Mouse (Mus musculus) adrenal gland, postnatal 10 days (tissue): Measurements from ENCODE around the gene Lrrc4. TPM values are rescaled to one million over a fixed set of nuclear protein-coding genes. Genes with fewer than 3 reads are reported as not detected.

Experiments
- DNase-seq: peaks from one replicate; pipeline ENCODE4 v3.0.0; 2021; ENCODE audit warnings: mixed read lengths
- total RNA-seq, 2 experiments: library from RNA; stranded (reverse); gene quantifications; 2 replicates each; pipeline ENCODE4 v1.2.3; 2021

Lrrc4 gene
- total RNA-seq, 2 experiments from 2014 or later: 5.2 to 5.9 TPM

GRCm38 (mm10) chr6:28669251-28669650 is 162.3 kb downstream of the Lrrc4 start:
- DNase-seq: no peak

GRCm38 (mm10) chr6:28667586-28667985 is 164.0 kb downstream of the Lrrc4 start:
- no peak for DNase-seq

GRCm38 (mm10) chr6:28664716-28665115 is 166.8 kb downstream of the Lrrc4 start:
- no peak for DNase-seq

GRCm38 (mm10) chr6:28663670-28664069 is 167.9 kb downstream of the Lrrc4 start:
- no peak for DNase-seq

- no peak for DNase-seq
These were observed 168.5 kb downstream of the Lrrc4 start for GRCm38 (mm10) chr6:28663004-28663403.

- DNase-seq: no peak
These were observed 175.0 kb downstream of the Lrrc4 start for GRCm38 (mm10) chr6:28656511-28656910.

GRCm38 (mm10) chr6:28645231-28645630 is 186.3 kb downstream of the Lrrc4 start:
- no peak for DNase-seq

- DNase-seq: peak; percentile 39
These were observed 188.6 kb downstream of the Lrrc4 start for GRCm38 (mm10) chr6:28642909-28643308.

- DNase-seq: no peak
These were observed 191.5 kb downstream of the Lrrc4 start for GRCm38 (mm10) chr6:28640088-28640487.

GRCm38 (mm10) chr6:28635531-28636348 is 195.8 kb downstream of the Lrrc4 start:
- DNase-seq: no peak

GRCm38 (mm10) chr6:28635092-28635491 is 196.5 kb downstream of the Lrrc4 start:
- no peak for DNase-seq

GRCm38 (mm10) chr6:28633656-28634055 is 197.9 kb downstream of the Lrrc4 start:
- no peak for DNase-seq

- no peak for DNase-seq
These were observed 198.4 kb downstream of the Lrrc4 start for GRCm38 (mm10) chr6:28633120-28633519.

GRCm38 (mm10) chr6:28630926-28631325 is 200.6 kb downstream of the Lrrc4 start:
- DNase-seq: no peak

- no peak for DNase-seq
These were observed 201.7 kb downstream of the Lrrc4 start for GRCm38 (mm10) chr6:28629866-28630265.

- DNase-seq: no peak
These were observed 203.1 kb downstream of the Lrrc4 start for GRCm38 (mm10) chr6:28628408-28628807.

- DNase-seq: no peak
These were observed 208.6 kb downstream of the Lrrc4 start for GRCm38 (mm10) chr6:28622963-28623362.

- peak; percentile 32 for DNase-seq
These were observed 209.0 kb downstream of the Lrrc4 start for GRCm38 (mm10) chr6:28622522-28622921.

- no peak for DNase-seq
These were observed 209.6 kb downstream of the Lrrc4 start for GRCm38 (mm10) chr6:28621961-28622360.

- DNase-seq: no peak
These were observed 210.1 kb downstream of the Lrrc4 start for GRCm38 (mm10) chr6:28621431-28621830.

GRCm38 (mm10) chr6:28618751-28619153 is 212.8 kb downstream of the Lrrc4 start:
- DNase-seq: peak; percentile 87

- DNase-seq: no peak
These were observed 213.2 kb downstream of the Lrrc4 start for GRCm38 (mm10) chr6:28618299-28618698.

- DNase-seq: no peak
These were observed 215.6 kb downstream of the Lrrc4 start for GRCm38 (mm10) chr6:28615966-28616365.

- no peak for DNase-seq
These were observed 216.1 kb downstream of the Lrrc4 start for GRCm38 (mm10) chr6:28615408-28615807.
